Mouse (Mus musculus) liver, embryonic 12.5 days (tissue): ENCODE results near the gene Lysmd4. TPM values are rescaled to one million over a fixed set of nuclear protein-coding genes. Genes with fewer than 3 reads are reported as not detected.

Source experiments
- ATAC-seq: fragments of 200-750 bp; cut with Nextera tagmentation; 2 replicates; pipeline ENCODE4 v1.8.0; 2017; ENCODE audit warnings: moderate number of reproducible peaks, mild to moderate bottlenecking, moderate library complexity
- H3K27ac ChIP-seq: fragments of 300-500 bp; sonication (generic); 2 replicates; pipeline ENCODE4 v1.5.1; 2016; ENCODE audit warnings: mild to moderate bottlenecking
- H3K27me3 ChIP-seq: fragments of 300-500 bp; sonication (generic); replicated peaks from 2 replicates; pipeline ENCODE4 v1.6.1; 2016; ENCODE audit warnings: mild to moderate bottlenecking, moderate library complexity
- H3K36me3 ChIP-seq: fragments of 300-500 bp; sonication (generic); 2 replicates; pipeline ENCODE4 v1.6.1; 2016; ENCODE audit warnings: mild to moderate bottlenecking, moderate library complexity
- H3K4me1 ChIP-seq: fragments of 300-500 bp; sonication (generic); 2 replicates; pipeline ENCODE4 v1.6.1; 2016
- H3K4me2 ChIP-seq: fragments of 300-500 bp; sonication (generic); 2 replicates; pipeline ENCODE4 v1.6.1; 2016; ENCODE audit warnings: mild to moderate bottlenecking, moderate library complexity
- H3K4me3 ChIP-seq: fragments of 300-500 bp; sonication (generic); 2 replicates; pipeline ENCODE4 v1.5.1; 2016; ENCODE audit warnings: mild to moderate bottlenecking, moderate library complexity
- H3K9ac ChIP-seq: fragments of 300-500 bp; sonication (generic); 2 replicates; pipeline ENCODE4 v1.6.1; 2016; ENCODE audit warnings: mild to moderate bottlenecking, moderate library complexity
- H3K9me3 ChIP-seq: fragments of 300-500 bp; sonication (generic); replicated peaks from 2 replicates; pipeline ENCODE4 v1.6.1; 2016; ENCODE audit warnings: mild to moderate bottlenecking, moderate library complexity
- WGBS: fragments of 180-500 bp; shearing (Covaris S2); methylation state at CpG from one replicate; pipeline ENCODE4 v1.1.7; 2016; ENCODE audit not compliant: insufficient replicate concordance; 5-methylcytosine and 5-hydroxymethylcytosine counted together
- polyA plus RNA-seq: library from polyadenylated mRNA; unstranded; fragments of >200 nt; fragmentation: Nextera tagmentation; extraction: Ambion mirVana; gene quantifications from 2 replicates; pipeline ENCODE4 v1.2.1, GENCODE M21; 2016

Gene Lysmd4
- polyA plus RNA-seq, 1 experiment from 2014 or later: 4.4 TPM

GRCm38 (mm10) chr7:67355870-67356269 is 133.5 kb downstream of the Lysmd4 start:
- no peaks in the 10 kb centered on the region for H3K9me3 ChIP-seq
- WGBS: 86% methylated on average over 5 of the region's 5 CpGs
- no peak overlapping the region for H3K4me2 ChIP-seq
- no peak overlapping the region for H3K9ac ChIP-seq
- no peaks in the 10 kb centered on the region for H3K27me3 ChIP-seq
- no peak overlapping the region for H3K27ac ChIP-seq
- peaks cover 4% of the 10 kb centered on the region; the same call in 1 of the 2 replicates for H3K4me1 ChIP-seq
- no peak overlapping the region for H3K4me3 ChIP-seq
- H3K36me3 ChIP-seq: no peaks in the 10 kb centered on the region
- ATAC-seq: no peak

Other genes with a start within 250 kb of the Lysmd4 start
- 15.0 and 16.6 TPM in 2 replicates for gene Mef2a, start 150.3 kb downstream of the Lysmd4 start, polyA plus RNA-seq